ENCODE assay signal across 14 mouse cellular contexts in the genomic region with DNA sequence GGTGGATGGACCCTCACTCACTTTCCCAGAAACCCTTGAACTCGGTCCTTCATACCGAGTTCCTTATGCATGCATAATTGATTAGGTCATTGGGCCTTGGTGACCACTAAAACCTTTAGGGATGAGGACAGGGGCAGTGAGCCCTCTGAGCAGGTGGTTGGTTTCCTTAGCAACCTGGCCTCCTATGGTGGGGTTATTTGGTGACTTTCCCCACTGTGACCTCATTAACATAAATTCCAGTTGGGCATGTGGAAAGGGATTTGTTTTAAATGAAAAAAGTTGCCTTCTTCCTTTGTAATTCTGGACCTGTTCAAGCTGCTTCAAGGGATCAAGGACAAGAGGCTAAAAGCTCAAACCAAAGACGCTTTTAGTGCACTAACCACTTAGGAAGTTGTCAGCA.
"Had no signal": no experiment of that assay in that cellular context is flagged by ENCODE, and none has a peak within 500 bp of the region (broad histone marks: within the 10 kb centered on the region; RNA-seq: fewer than 3 reads in every experiment).

No protein-coding gene starts in this region.

- DNase-seq: kidney, adult 11 months; kidney, postnatal 36 days; layer of hippocampus, adult 9-11 months; layer of hippocampus, postnatal 36 days; lung, adult 18-20 months; right cerebral cortex, postnatal 4 days; spleen, adult 18-20 months; thymus, adult 18-20 months; thymus, postnatal 25 days had no signal

- H3K27me3 ChIP-seq: midbrain, embryonic 13.5 days had no signal

- H3K4me2 ChIP-seq: kidney, embryonic 15.5 days; limb, embryonic 13.5 days; midbrain, embryonic 13.5 days had no signal

- H3K4me3 ChIP-seq: kidney, embryonic 15.5 days; limb, embryonic 13.5 days; midbrain, embryonic 13.5 days; myocyte had no signal

- ATAC-seq: midbrain, embryonic 13.5 days had no signal

- H3K9ac ChIP-seq: kidney, embryonic 15.5 days; limb, embryonic 13.5 days; liver, embryonic 14.5 days; midbrain, embryonic 13.5 days had no signal

- H3K27ac ChIP-seq: limb, embryonic 13.5 days; liver, embryonic 14.5 days; midbrain, embryonic 13.5 days had no signal

- H3K9me3 ChIP-seq: kidney, embryonic 15.5 days; limb, embryonic 13.5 days; midbrain, embryonic 13.5 days had no signal

- H3K36me3 ChIP-seq: kidney, embryonic 15.5 days; limb, embryonic 13.5 days; midbrain, embryonic 13.5 days had no signal
